Mouse (Mus musculus) cerebellum, adult 9-11 months (tissue): Measurements from ENCODE around the gene Edar.

ENCODE experiments used
- DNase-seq: peaks from one replicate; pipeline ENCODE4 v3.0.0; 2022

The Edar gene

DNA sequence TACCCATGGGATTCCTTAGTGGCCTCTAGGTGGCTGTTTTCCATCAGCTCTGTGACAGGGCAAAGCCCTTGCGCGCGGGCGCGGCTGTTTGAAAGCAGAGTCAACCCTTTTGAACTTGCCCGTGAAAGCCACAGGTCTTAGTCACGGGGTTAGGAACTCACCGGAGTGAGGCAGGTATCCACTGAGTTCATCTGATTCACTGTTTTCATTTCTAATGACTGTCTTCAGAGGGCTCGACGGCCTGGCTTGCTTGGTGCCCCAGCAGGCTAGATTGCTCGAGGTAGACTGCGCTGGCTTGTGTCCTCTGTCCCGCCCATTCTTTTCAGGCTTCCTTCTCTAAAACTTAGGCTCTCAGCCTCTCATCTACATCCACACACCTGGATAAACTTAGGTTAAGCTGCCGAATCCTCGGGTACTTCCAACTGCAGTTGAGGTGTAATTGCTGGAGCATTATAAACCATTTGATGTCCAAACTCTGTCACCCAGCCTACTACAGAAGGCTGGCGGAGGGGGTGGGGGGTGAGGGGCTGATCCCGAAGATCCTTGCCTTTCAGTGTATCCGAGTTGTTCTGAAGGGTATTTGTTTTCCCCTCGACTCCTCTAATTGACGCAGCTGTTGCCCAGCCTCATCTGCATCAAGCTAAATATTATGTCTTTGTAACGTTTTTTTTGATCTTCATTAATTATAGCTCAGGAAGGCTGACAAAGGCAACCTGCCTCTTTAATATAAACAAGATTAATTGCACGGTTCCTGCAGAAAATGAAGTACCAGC lies 24.0 kb downstream of the Edar start:
- DNase-seq = no peak

- no peak for DNase-seq
Observed at GRCm38 (mm10) chr10:58648787-58649186, 26.7 kb downstream of the Edar start.

DNA sequence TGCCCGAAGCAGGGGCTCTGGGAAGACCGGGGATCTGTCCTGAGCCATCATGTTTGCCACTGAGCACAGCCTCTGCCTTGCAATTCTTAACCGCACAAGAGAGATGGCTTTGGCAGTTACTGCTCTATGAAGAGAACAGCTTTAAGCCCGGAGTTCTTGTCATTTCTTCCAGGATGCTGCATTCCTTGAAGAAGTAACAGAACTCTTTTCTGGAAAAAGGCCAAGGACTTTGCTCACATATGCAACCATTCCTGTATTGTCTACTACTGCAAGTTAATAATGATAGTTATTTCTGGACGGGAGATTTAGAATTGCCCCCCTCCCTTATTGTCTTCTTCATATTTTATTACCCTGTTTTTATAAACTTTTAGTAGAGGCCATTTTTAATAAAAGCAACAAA lies 30.8 kb downstream of the Edar start:
- DNase-seq = no peak

DNA sequence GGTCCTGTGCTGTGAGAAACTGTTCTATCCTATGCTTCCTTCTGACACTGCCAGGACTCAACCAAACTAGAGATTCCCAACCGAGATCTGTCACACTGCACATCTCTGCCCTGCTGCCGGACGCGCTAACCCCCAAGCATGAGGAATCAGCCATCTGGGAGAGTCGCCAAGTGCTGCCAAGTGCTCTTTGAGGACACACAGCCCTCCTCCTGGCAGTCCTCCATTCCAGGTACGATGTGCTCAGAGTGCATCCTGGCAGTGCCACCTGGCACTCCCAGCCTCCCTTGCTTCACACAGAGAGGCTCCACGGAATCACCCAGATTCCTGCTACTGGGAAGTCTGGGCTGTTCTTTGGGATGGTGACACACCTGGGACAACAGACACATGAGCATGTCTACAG lies 31.3 kb downstream of the Edar start:
- peak; percentile 69 for DNase-seq

DNA sequence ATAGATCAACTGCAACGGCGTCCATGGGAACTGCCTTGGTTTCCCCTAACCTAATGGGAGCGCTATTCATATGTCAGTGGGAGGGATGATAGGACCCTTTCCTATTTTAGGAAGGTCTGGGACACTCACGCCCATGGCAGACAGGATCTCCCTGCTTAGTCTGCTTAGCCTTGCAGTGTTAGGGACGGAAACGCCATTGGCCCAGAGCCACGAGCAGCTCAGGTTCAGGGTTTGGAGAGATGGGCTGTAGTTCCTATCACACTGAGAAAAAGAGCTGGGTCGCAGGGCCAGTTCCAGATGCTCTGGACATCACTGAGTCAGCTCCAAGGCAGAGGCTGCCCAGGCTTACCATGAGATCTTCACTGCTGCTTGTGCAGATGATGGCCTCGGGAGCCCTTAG lies 32.5 kb downstream of the Edar start:
- no peak for DNase-seq

GRCm38 (mm10) chr10:58641631-58642030 lies 33.8 kb downstream of the Edar start:
- DNase-seq = no peak

GRCm38 (mm10) chr10:58640446-58641400 lies 34.7 kb downstream of the Edar start:
- DNase-seq = no peak

DNA sequence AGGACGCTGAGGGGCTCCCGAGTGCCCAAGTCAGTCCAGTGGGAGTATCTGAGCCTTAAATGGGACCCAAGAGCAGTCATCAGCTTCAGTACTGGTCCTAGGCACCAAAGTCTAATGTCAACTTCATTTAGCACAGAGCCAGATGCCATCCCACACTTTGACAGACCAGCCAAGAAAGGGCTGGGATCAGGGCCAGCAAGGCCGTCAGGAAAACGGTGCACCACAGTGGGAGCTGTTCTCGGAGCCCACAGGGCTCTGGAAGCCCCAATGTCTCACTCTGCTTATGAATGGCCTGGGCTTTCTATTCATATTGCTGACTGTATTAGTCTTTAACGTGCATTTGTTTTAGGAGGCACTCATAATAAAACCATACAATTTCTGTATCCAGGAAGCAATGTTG lies 36.2 kb downstream of the Edar start:
- DNase-seq = peak; percentile 36

GRCm38 (mm10) chr10:58636431-58637080 lies 38.9 kb downstream of the Edar start:
- no peak for DNase-seq

DNA sequence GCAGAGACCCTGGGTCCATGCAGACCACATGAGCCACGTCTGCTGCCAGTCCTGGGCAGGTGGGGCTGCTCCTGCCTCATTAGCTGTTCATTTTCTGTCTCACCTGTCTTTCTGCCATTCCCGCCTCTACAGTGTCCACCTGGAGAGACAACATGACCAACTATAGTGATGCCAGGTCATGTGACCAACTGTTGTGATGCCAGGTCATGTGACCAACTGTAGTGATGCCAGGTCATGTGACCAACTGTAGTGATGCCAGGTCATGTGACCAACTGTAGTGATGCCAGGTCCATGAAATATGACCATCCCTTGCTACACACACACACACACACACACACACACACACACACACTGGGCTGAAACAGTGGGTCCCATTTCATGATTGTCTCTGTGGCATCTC lies 41.9 kb downstream of the Edar start:
- DNase-seq = no peak

- DNase-seq = no peak
Observed at GRCm38 (mm10) chr10:58627569-58627968, 47.9 kb downstream of the Edar start.

- DNase-seq = no peak
Observed at GRCm38 (mm10) chr10:58624848-58625711, 50.4 kb downstream of the Edar start.

GRCm38 (mm10) chr10:58619266-58619665 lies 56.2 kb downstream of the Edar start:
- peak; percentile 23 for DNase-seq

GRCm38 (mm10) chr10:58618501-58619216 lies 56.8 kb downstream of the Edar start:
- peak; percentile 89 for DNase-seq

GRCm38 (mm10) chr10:58616565-58616964 lies 58.9 kb downstream of the Edar start:
- no peak for DNase-seq

DNA sequence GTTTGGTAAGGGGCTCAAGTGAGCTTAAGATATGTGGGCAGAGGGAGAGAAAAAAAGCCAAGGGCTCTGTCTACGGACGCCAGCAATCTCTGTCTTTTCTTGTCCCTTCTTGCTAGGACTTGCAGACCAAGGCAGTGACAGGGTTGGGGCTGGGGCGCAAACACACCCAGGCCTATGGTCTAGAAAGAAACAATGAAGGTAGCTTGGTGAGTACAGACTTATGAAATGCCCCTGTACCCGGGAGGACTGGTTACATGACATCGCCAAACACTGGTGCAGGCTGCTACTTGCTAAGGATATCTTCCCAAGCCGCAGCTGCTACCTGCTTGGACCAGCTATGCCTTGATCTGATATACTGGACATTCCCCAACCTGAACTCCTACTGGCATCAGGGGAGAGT lies 60.9 kb downstream of the Edar start:
- no peak for DNase-seq

- no peak for DNase-seq
Observed at GRCm38 (mm10) chr10:58610484-58611261, 64.8 kb downstream of the Edar start.

GRCm38 (mm10) chr10:58608858-58609257 lies 66.6 kb downstream of the Edar start:
- DNase-seq = no peak

DNA sequence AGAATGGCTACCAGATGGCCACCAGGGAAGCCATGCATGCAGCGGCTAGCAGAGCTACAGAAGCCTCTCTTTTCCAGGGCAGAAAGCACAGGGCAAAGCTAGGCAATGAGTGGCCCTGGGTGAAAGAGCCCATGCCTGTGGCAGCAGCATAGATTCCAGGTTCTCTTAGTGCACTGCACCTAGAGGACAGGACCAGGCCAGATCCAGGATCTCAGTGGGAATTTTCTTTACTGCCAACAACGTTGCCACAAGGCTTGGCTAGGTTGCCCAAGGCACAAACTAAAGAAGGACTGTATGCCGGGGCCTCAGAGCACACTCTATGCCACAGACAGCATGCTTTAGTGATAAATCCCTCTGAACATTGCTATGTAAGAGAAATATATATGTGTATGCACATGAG lies 69.1 kb downstream of the Edar start:
- DNase-seq = no peak

GRCm38 (mm10) chr10:58604779-58605178 lies 70.7 kb downstream of the Edar start:
- DNase-seq = peak; percentile 72

- DNase-seq = no peak
Observed at GRCm38 (mm10) chr10:58601946-58602345, 73.5 kb downstream of the Edar start.
